Mouse (Mus musculus) gastrocnemius, postnatal 10 days (tissue): Measurements from ENCODE around the gene Theg. TPM values are rescaled to one million over a fixed set of nuclear protein-coding genes. Genes with fewer than 3 reads are reported as not detected.

Experiments used
- DNase-seq: peaks from one replicate; pipeline ENCODE4 v3.0.0; 2021; ENCODE audit warnings: mixed read lengths
- microRNA-seq, 2 experiments: library from miRNA; unstranded; fragments of <30 nt; microRNA quantifications; one replicate each; pipeline ENCODE4 v1.2.0; 2021
- total RNA-seq, 2 experiments: library from RNA; stranded (reverse); gene quantifications; 2 replicates each; pipeline ENCODE4 v1.2.3; 2021

Gene Theg
- total RNA-seq, 2 experiments from 2014 or later: not detected

GRCm38 (mm10) chr10:79535431-79535830 lies 51.7 kb downstream of the Theg start:
- DNase-seq: no peak

- no peak for DNase-seq
Observed at GRCm38 (mm10) chr10:79534426-79534825, 52.7 kb downstream of the Theg start.

- peak; percentile 66 for DNase-seq
Observed at GRCm38 (mm10) chr10:79533126-79533911, 53.8 kb downstream of the Theg start, which contains the start of gene Plpp2. Gene Plpp2, minus strand, starts transcription at chr10:79533796.

GRCm38 (mm10) chr10:79532678-79533077 lies 54.5 kb downstream of the Theg start:
- no peak for DNase-seq

- DNase-seq: no peak
Observed at GRCm38 (mm10) chr10:79531593-79531992, 55.5 kb downstream of the Theg start.

- DNase-seq: no peak
Observed at GRCm38 (mm10) chr10:79530721-79531120, 56.4 kb downstream of the Theg start.

GRCm38 (mm10) chr10:79530241-79530640 lies 56.9 kb downstream of the Theg start:
- no peak for DNase-seq

- no peak for DNase-seq
Observed at GRCm38 (mm10) chr10:79528081-79528480, 59.0 kb downstream of the Theg start.

- no peak for DNase-seq
Observed at GRCm38 (mm10) chr10:79527453-79527845, 59.7 kb downstream of the Theg start.

GRCm38 (mm10) chr10:79526661-79527452 lies 60.3 kb downstream of the Theg start:
- DNase-seq: no peak

Small RNAs within 50 kb of the gene (microRNA-seq; reads per million reads assigned to microRNA genes)
- 0 reads per million in 2 experiments for gene Mir6909

Other genes with a start within 250 kb of the Theg start
- not detected for gene Vmn2r82, start 230.8 kb downstream of the Theg start, total RNA-seq
- not detected for gene Vmn2r83, start 118.6 kb downstream of the Theg start, total RNA-seq
- 1 to 10 TPM; 2.3 to 2.6 TPM for gene Plpp2, start 53.5 kb downstream of the Theg start, total RNA-seq
- gene Mier2, start 32.1 kb downstream of the Theg start, total RNA-seq: 10 to 100 TPM; 16.1 to 18.2 TPM
- under 1 TPM; 0.07 to 0.16 TPM for gene C2cd4c, start 26.7 kb upstream of the Theg start, total RNA-seq
- gene Shc2, start 50.6 kb upstream of the Theg start, total RNA-seq: 1 to 10 TPM; 2.7 to 5.3 TPM
- under 1 TPM; 0.26 to 0.97 TPM for gene Odf3l2, start 58.4 kb upstream of the Theg start, total RNA-seq
- gene Madcam1, start 77.2 kb upstream of the Theg start, total RNA-seq: not detected
- 10 to 100 TPM; 18.3 to 18.7 TPM for gene Tpgs1, start 82.0 kb upstream of the Theg start, total RNA-seq
- 100 to 1,000 TPM; 265 to 287 TPM for gene Cdc34, start 94.9 kb upstream of the Theg start, total RNA-seq
- gene Gzmm, start 101.7 kb upstream of the Theg start, total RNA-seq: 1 to 10 TPM; 2.3 to 2.7 TPM
- gene Bsg, start 117.2 kb upstream of the Theg start, total RNA-seq: 100 to 1,000 TPM; 420 to 439 TPM
- gene Hcn2, start 129.3 kb upstream of the Theg start, total RNA-seq: under 1 TPM; 0.86 to 0.96 TPM
- gene Polrmt, start 159.2 kb upstream of the Theg start, total RNA-seq: 10 to 100 TPM; 20.8 to 24.6 TPM
- not detected for gene Fgf22, start 167.7 kb upstream of the Theg start, total RNA-seq
- gene Rnf126, start 179.6 kb upstream of the Theg start, total RNA-seq: 10 to 100 TPM; 35.2 to 36.1 TPM
- 1 to 10 TPM; 1.1 to 1.6 TPM for gene Fstl3, start 189.9 kb upstream of the Theg start, total RNA-seq
- gene Prss57, start 203.6 kb upstream of the Theg start, total RNA-seq: under 1 TPM in 1 of 2 experiments, not detected in 1; 0.11 TPM
- 10 to 100 TPM; 26.6 to 36.8 TPM for gene Palm, start 206.2 kb upstream of the Theg start, total RNA-seq
- under 1 TPM in 1 of 2 experiments, not detected in 1; 0.54 TPM for gene Misp, start 233.7 kb upstream of the Theg start, total RNA-seq